Mouse (Mus musculus) CD4-positive naive resting alpha-beta T cell, adult 76 days (primary cell): ENCODE measurements around the gene 2610001J05Rik. TPM values are rescaled to one million over a fixed set of nuclear protein-coding genes. Genes with fewer than 3 reads are reported as not detected.

Experiments used
- total RNA-seq: library from RNA; stranded (reverse); gene quantifications from one replicate; pipeline ENCODE4 v1.2.4, GENCODE M21; 2023

2610001J05Rik gene
- 29.3 TPM for total RNA-seq

DNA sequence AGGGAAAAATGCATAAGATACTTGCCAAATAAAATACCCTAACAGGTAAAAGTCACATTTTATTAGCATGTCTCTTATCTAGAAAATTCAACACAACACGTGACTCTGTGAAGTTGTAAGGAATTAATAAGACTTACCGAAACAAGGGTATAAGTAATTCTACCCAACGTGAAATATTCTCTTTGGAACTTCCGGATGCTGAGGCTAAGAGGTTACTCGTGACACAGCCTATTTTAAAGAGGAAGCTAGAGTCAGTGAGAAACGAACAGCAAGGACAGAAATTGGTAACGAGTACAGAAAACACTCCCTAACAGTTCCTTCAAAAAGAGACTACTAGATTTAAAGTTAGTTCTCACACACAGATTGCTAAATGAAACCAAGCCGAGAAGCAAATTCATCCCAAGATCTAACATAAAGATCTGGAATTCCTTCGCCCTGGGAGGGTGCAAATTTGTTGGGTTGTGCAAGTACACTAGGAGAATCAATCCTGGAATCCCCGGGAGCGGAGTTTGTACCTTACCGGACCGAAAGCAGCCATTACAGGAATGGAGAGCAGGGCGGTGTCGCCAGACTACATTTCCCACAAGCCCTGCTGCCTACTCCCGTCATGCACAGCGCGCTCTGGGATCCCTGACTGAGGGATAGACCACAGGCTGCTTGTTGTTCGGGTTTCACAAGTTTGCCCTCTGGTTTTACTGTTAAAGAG lies at the start of gene 2610001J05Rik:
2610001J05Rik (minus strand) TSS at position 600 of the 706 bp plus-strand sequence.

DNA sequence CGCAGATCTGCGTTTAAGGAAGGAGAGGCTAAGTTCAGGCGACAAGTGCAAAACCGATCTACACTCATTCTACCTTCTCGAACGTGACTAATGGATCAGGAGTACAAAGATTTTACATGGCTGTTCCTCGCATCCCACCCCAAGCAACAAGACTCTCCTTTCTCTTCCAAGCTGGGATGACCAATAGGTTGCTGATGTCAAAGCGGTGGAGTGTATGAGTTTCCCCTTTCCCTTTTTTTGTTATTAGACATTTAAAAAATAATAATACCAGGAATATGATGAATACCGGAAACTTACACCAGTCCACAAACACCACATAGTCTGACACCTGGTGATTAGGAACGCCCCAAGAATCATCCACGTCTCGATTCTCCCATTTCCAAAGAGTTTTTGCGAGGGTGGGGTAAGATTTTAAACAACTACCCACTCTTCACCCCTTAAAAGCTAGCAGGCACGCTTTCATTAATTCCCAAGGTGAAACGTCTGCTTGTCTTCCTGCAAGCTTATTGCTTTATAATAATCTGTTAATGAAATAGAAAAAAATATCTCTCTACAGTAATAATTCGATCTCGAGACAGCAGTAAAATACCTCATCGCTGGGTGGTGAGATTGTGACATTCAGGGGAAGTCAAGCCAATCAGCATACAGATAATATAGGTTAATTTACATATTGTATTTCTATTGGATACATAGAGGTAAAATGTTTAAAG lies 31.8 kb downstream of the 2610001J05Rik start, which contains the start of gene Gpr85:
Gpr85 (minus strand) TSS at position 598 of the 710 bp plus-strand sequence.

Other genes starting within 250 kb of the 2610001J05Rik start
- gene Bmt2, start 193.6 kb downstream of the 2610001J05Rik start, total RNA-seq = 31.8 TPM
- 0.79 TPM for gene Gpr85, start 31.6 kb downstream of the 2610001J05Rik start, total RNA-seq